Mouse (Mus musculus) brain, embryonic 14.5 days (tissue): ENCODE measurements around the gene Grb10. TPM values are rescaled to one million over a fixed set of nuclear protein-coding genes. Genes with fewer than 3 reads are reported as not detected.
A peak's percentile ranks its signal among the peaks of the same experiment; 100 is the strongest.

Source experiments
- DNase-seq: peaks from one replicate; pipeline ENCODE4 v3.0.0-alpha.2; 2011; ENCODE audit warnings: low read depth
- CTCF ChIP-seq: fragments of 200-500 bp; IDR thresholded peaks from 2 replicates; pipeline ENCODE4 v1.5.1; 2012; ENCODE audit warnings: inconsistent platforms, mild to moderate bottlenecking, moderate library complexity, borderline replicate concordance; ENCODE audit not compliant: insufficient read depth, insufficient read length; ENCODE audit errors: extremely low read depth
- POLR2A ChIP-seq: fragments of 200-500 bp; IDR thresholded peaks from 2 replicates; pipeline ENCODE4 v1.6.1; 2012; ENCODE audit warnings: mild to moderate bottlenecking, inconsistent platforms, borderline replicate concordance; ENCODE audit not compliant: poor library complexity, insufficient read depth, insufficient read length, severe bottlenecking; ENCODE audit errors: extremely low read depth
- polyA plus RNA-seq: library from polyadenylated mRNA; depleted of rRNA; stranded (reverse); fragments of >200 nt; gene quantifications from 2 replicates; pipeline ENCODE4 v1.2.3, GENCODE M21; 2012

Gene Grb10
- polyA plus RNA-seq, 1 experiment = 146 TPM

DNA sequence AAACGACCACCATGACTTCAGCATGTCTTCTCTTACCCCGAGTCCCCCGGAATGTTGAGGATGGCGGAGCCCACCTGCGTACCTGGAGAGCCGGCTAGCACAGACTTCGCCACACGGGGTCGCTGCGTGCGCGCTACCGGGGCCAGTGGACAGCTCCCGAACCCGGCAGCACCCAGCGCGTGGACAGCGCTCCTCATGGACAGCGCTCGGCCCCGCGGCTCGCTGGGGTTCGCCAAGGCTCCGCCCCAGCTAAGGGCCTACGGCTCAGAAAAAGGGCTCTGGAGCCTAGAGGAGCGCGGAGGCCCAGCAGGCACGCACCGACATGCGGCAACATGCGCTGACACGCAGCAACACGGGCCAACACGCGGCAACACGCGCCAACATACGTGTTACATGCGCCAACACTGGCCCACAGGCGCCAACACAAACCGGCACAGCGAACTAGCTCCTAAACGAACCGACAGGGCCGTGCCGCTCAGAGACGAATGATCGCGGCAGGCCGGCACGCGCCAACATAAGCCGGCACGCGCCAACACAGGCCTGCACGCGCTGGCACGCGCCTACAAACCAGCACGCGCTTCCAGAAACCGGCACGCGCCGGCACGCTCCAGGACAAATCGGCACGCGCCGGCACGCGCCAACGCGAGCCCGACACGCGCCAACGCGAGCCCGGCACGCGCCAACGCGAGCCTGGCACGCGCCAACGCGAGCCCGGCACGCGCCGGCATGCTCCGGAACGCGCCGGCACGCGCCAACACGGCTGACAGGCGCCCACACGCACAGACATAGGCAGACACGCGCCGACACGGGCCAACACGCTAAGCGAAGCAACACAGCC, 12.5 kb downstream of the Grb10 start:
- TF ChIP-seq POLR2A (no peak), CTCF (peak; percentile 63)
- DNase-seq = peak; percentile 85

DNA sequence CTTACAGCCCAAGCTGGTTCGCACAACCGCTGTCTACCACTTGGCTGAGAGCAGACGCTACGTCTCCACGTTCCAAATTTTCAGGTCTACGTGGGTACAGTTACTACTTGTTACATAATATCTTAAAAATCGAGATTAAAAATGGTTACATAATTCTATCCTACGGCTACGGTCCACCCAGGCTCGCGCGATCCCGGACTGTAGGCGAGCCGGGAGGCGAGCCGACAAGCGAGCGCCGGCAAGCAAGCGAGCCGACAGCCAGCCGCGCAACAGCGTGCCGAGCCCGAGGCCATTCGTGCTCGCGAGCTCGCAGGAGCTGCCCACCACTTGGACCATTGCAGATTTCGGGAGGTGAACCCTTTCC, 13.1 kb downstream of the Grb10 start:
- DNase-seq = no peak
- TF ChIP-seq POLR2A (no peak), CTCF (no peak)

DNA sequence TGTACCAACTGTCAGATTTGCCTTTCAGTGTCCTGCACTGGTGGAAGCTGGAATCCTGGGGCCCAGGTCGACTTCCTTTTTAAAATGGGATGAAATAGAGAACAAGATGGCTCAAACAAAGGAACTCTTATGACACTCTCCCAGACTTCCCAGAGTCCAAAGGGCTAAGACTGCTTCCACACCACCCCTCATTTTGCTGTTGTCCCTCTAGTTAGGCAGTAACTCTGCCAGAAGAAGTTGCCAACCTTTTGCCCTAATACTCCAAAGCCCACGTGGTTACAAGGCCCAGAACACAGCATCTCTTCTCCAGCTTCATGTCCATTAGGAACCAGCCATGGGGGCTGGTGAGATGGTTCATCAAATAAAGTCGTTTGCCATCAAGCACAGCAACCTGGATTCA, 15.4 kb downstream of the Grb10 start:
- DNase-seq = no peak
- TF ChIP-seq POLR2A = no peak
- no peak for TF ChIP-seq CTCF

DNA sequence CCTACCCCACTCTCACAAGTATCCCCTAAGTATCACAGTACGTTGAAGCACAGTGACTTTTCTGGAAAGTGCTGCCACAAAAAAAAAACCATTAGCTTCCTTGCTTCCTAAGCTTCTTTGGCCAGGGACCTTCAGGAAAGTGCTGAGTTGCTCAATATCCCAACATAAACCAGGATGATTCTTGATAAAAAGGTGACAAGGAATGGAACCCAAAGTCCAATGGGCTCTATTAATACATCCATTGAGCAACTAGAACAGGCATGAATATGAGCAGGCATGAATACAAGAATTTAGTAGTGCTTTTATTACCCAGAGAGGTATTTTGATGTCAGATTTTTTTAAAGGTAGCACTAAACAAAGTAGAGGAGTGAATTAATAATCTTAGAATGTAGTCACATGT, 18.8 kb downstream of the Grb10 start:
- no peak for TF ChIP-seq POLR2A

DNA sequence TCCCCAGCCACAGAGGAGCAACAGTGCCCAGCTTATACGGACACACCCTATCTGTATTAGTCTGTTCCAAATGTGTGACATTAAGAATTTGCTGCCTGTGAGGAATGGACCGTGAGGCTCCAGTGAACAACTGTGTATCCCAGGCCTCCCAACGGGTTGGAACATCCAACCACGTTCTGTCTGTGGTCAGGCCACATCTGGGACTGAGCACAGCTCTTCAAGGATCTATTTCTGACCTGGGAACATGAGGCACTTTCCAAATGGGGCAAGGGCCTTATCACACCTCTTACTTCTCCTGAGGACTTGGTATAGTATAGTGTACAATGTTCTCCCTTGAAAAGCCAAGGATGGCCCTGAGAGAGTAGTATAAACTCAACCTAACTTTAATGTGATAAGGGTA, 19.9 kb downstream of the Grb10 start:
- TF ChIP-seq CTCF (no peak), POLR2A (no peak)
- DNase-seq = no peak

More for the DNA sequence above, 18.8 kb downstream of the Grb10 start:
- DNase-seq = no peak

DNA sequence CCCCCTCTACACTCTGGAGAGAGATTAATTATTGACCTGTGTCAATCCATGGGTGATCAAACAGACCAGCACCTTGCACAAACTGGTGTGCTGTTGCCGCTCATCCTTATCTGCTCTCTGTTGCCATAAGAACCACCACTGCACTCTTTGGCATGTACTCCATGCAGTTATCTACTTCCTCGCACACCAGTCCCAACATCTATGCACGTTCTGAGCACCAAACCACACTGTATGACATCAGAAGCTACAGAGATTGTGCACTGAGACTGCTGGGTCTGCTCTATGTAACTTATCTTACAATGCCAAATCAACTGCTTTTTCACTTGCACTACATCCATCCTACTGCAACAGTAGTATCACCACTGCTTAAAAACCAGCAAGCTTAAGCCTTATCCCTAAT, 28.4 kb downstream of the Grb10 start:
- TF ChIP-seq CTCF (no peak), POLR2A (no peak)
- no peak for DNase-seq

DNA sequence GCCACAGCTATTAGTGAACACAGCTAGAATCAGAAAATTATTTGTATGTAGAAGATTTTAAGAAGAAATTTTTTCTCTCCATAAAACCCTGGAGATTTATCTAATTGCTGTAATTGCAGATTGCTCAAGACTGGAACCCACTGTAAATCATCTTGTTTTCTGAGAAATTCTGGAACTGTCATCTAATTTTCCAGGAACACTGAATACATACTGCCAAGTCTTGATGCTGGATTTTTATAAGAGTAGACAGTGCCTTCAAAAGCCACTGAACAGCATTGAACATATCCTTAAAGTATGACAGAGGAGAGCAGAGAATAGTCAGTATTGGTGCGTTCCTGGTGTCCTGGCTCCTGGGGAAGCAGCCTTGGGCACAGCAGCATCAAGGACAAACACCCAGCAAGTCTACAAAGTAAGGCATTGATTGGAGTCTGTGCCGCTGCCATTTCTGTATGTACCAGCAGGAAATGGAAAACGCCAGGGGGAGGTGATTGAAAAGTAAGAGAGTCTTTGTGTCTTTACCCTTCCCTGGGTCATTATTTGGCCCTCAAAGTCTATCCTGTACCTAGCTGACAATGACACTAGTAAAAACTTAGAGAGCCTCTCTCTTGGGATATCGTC, 38.1 kb downstream of the Grb10 start:
- TF ChIP-seq POLR2A = no peak
- no peak for TF ChIP-seq CTCF
- DNase-seq = no peak

DNA sequence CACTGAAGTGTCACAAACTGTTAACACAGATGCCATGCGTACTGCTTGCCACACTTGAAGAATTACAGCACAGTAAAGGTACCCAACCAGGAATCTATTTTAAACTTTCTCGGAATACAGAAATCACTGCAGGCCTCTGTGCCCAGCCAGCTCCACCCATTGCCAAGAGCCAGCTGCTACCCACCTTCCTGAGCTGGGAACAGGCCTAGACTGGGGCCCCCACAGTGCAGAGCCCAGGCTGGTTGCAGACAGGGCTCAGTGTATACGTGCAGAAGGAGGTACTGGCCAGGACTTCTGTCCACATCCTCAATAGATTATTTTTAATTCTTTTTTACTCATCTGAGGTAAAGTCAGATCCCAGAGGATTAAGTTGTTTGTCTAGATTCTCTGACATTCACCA, 39.6 kb downstream of the Grb10 start:
- TF ChIP-seq POLR2A = no peak
- TF ChIP-seq CTCF = no peak

DNA sequence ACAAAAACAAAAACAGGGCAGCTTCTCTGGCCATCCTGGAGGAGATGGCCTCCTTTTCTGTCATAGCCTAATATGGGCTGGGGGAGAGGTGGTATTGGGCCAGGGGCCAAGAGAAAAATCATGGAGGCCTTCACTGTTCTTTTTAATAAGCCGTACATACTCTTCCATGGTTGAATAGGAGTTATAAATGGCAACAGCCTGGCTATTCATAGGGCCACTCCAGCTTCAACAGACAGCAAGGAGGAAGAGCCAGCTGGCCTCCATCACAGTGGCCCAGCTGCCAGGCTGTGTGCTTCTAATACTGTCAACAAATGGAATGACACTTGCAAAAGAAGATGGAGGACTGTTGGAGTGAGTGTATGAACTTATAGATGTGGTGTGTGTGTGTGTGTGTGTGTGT, 41.4 kb downstream of the Grb10 start:
- peak; percentile 72 for DNase-seq
- TF ChIP-seq CTCF = no peak
- TF ChIP-seq POLR2A = no peak

More for the DNA sequence above, 39.6 kb downstream of the Grb10 start:
- DNase-seq = peak; percentile 5

DNA sequence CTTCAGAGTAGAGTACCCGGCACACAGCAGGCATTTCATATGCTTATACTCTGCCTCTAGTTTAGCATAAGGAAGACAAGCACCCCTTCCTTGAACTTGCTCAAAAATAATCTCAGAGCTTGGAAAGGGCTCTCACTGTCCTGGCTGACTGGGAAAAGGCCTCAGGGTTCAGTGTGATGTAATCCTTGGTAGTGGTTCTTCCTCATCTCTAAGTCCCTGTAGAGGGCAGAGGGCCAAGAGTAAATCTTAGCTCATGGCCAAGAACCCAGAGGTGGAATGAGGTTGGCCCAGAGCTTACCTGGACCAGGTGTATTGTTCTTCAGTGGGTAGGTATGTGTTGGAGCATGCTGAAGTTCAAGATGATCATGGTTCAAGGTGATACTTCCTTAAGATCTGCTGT, 43.1 kb downstream of the Grb10 start:
- no peak for DNase-seq
- TF ChIP-seq CTCF (no peak), POLR2A (no peak)

DNA sequence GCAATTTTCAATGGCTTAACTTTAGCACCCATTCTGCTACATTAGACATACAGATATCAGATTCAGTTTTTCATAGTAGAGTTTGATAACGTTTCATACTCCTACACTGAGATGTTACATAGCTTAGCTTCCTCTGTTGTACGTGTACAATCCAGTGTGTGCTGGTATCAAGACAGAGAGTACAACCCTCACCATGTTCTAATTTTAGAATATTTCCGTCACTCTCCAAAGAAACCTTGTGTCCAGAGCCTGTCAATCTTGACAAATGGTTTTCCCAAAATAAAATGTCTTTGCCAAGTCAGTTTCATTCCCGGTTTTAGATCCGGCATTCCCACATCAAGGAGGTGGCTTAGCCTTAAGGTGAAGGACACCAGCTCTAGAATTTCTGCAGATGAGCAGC, 44.7 kb downstream of the Grb10 start:
- no peak for DNase-seq
- TF ChIP-seq POLR2A = no peak
- TF ChIP-seq CTCF = no peak

DNA sequence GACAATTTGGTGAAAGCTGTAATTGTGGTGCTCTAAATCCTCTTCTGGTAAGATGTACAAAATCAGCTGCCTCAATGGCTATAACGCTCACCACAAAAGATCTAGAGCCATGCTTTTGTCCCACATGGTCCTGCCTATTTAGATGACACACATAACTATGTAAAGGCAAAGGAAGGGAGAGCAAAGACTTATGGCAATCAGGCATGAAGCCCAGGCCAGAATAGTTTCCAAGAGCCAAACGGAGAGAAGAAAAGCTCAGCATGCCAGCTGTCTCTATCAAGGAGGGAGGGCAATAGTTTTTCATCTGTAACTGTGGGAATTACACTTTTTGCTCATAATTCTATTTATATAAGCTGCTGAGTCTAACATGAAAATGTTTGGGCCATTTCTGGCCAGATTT, 45.3 kb downstream of the Grb10 start:
- peak; percentile 26 for DNase-seq
- TF ChIP-seq CTCF = no peak
- no peak for TF ChIP-seq POLR2A
